Mouse (Mus musculus) kidney, embryonic 15.5 days (tissue): ENCODE results near the gene Tfcp2. TPM values are rescaled to one million over a fixed set of nuclear protein-coding genes. Genes with fewer than 3 reads are reported as not detected.
A peak's percentile ranks its signal among the peaks of the same experiment; 100 is the strongest.

Experiments
- ATAC-seq: fragments of 200-750 bp; cut with Nextera tagmentation; replicated peaks from 2 replicates; pipeline ENCODE4 v1.8.0; 2017; ENCODE audit warnings: moderate TSS enrichment; ENCODE audit not compliant: low FRiP score
- H3K27ac ChIP-seq: fragments of 300-500 bp; sonication (generic); 2 replicates; pipeline ENCODE4 v1.5.1; 2015; ENCODE audit warnings: mild to moderate bottlenecking, inconsistent platforms
- H3K27me3 ChIP-seq: fragments of 300-500 bp; sonication (generic); 2 replicates; pipeline ENCODE4 v1.6.1; 2015; ENCODE audit warnings: inconsistent platforms
- H3K36me3 ChIP-seq: fragments of 300-500 bp; sonication (generic); 2 replicates; pipeline ENCODE4 v1.6.1; 2015; ENCODE audit warnings: inconsistent platforms
- H3K4me1 ChIP-seq: fragments of 300-500 bp; sonication (generic); 2 replicates; pipeline ENCODE4 v1.6.1; 2015; ENCODE audit warnings: inconsistent platforms
- H3K4me2 ChIP-seq: fragments of 300-500 bp; sonication (generic); 2 replicates; pipeline ENCODE4 v1.6.1; 2015; ENCODE audit warnings: moderate library complexity, mild to moderate bottlenecking, inconsistent platforms
- H3K4me3 ChIP-seq: fragments of 300-500 bp; sonication (generic); replicated peaks from 2 replicates; pipeline ENCODE4 v1.5.1; 2015; ENCODE audit warnings: mild to moderate bottlenecking, inconsistent platforms
- H3K9ac ChIP-seq: fragments of 300-500 bp; sonication (generic); 2 replicates; pipeline ENCODE4 v1.6.1; 2015; ENCODE audit warnings: mild to moderate bottlenecking, inconsistent platforms
- H3K9me3 ChIP-seq: fragments of 300-500 bp; sonication (generic); replicated peaks from 2 replicates; pipeline ENCODE4 v1.6.1; 2016; ENCODE audit warnings: inconsistent platforms
- WGBS: fragments of 180-500 bp; shearing (Covaris S2); methylation state at CpG from one replicate; pipeline ENCODE4 v1.1.7; 2015; ENCODE audit warnings: mixed read lengths; 5-methylcytosine and 5-hydroxymethylcytosine counted together
- polyA plus RNA-seq: library from polyadenylated mRNA; unstranded; fragments of >200 nt; fragmentation: Nextera tagmentation; extraction: Ambion mirVana; gene quantifications from 2 replicates; pipeline ENCODE4 v1.2.1, GENCODE M21; 2015

Tfcp2 gene
- 38.1 and 38.2 TPM in 2 replicates for polyA plus RNA-seq

GRCm38 (mm10) chr15:100551326-100552307, at the start of gene Tfcp2:
Tfcp2 (minus strand) TSS chr15:100552008.
- peaks cover 12% of the 10 kb centered on the region for H3K4me1 ChIP-seq
- peaks cover 28% of the 10 kb centered on the region for H3K36me3 ChIP-seq
- no peaks in the 10 kb centered on the region for H3K9me3 ChIP-seq
- H3K4me2 ChIP-seq: peak within 1 kb of the TSS; percentile 88
- H3K9ac ChIP-seq: peak within 1 kb of the TSS; percentile 84
- no peaks in the 10 kb centered on the region for H3K27me3 ChIP-seq
- peak within 1 kb of the TSS; percentile 98 for H3K27ac ChIP-seq
- under 1% methylated on average over 84 of the region's 84 CpGs for WGBS
- H3K4me3 ChIP-seq: peak within 1 kb of the TSS; percentile 71
- peak; percentile 99 for ATAC-seq

- Histone ChIP-seq H3K9ac (peak overlapping the region; percentile 70; the same call in 1 of the 2 replicates), H3K27ac (peak overlapping the region; percentile 23; the same call in 1 of the 2 replicates), H3K4me2 (peak overlapping the region; percentile 98), H3K27me3 (peaks cover 21% of the 10 kb centered on the region), H3K9me3 (no peaks in the 10 kb centered on the region), H3K36me3 (no peaks in the 10 kb centered on the region), H3K4me3 (peak overlapping the region; percentile 69), H3K4me1 (peaks cover 50% of the 10 kb centered on the region)
- WGBS: 22% methylated on average over 21 of the region's 21 CpGs
- ATAC-seq: no peak
These were observed 49.0 kb upstream of the Tfcp2 start for GRCm38 (mm10) chr15:100600696-100601272.

GRCm38 (mm10) chr15:100600047-100600695, 48.4 kb upstream of the Tfcp2 start:
- Histone ChIP-seq H3K36me3 (no peaks in the 10 kb centered on the region), H3K4me1 (peaks cover 47% of the 10 kb centered on the region), H3K9ac (peak overlapping the region; percentile 70), H3K27me3 (peaks cover 18% of the 10 kb centered on the region), H3K27ac (peak overlapping the region; percentile 80), H3K4me3 (peak overlapping the region; percentile 69), H3K4me2 (peak overlapping the region; percentile 98), H3K9me3 (no peaks in the 10 kb centered on the region)
- ATAC-seq: peak; percentile 65
- 2% methylated on average over 34 of the region's 35 CpGs for WGBS

- Histone ChIP-seq H3K9me3 (no peaks in the 10 kb centered on the region), H3K27me3 (peaks cover 18% of the 10 kb centered on the region), H3K4me1 (peaks cover 41% of the 10 kb centered on the region), H3K4me3 (peak within 1 kb of the TSS; percentile 69), H3K27ac (peak within 1 kb of the TSS; percentile 80), H3K4me2 (peak within 1 kb of the TSS; percentile 98), H3K36me3 (no peaks in the 10 kb centered on the region), H3K9ac (peak within 1 kb of the TSS; percentile 70)
- peak; percentile 80 for ATAC-seq
- WGBS: under 1% methylated on average over 75 of the region's 76 CpGs
These were observed 47.7 kb upstream of the Tfcp2 start, which contains the start of gene Pou6f1 for GRCm38 (mm10) chr15:100599276-100600046. Pou6f1 (minus strand) TSS chr15:100599984.

DNA sequence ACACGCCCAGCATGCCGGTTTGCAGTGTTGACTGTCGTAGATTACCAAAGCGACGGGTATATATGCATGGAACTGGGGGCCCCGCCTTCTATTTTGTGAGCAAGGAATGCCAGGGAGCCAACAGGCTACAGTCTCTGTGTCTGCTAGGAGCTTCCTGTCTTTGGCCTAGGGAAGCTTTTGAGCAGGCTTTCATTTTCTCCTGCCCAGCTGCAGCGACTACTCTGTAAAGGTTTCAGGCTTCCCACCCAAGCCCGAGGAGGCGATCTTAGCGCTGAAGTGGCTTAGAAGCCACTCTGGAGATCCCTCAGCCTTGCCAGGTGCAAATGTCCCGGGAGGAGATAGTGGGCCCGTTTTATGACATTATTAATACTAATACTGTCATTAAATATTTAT, 47.1 kb upstream of the Tfcp2 start:
- Histone ChIP-seq H3K27me3 (peaks cover 18% of the 10 kb centered on the region), H3K4me2 (peak overlapping the region; percentile 98), H3K36me3 (no peaks in the 10 kb centered on the region), H3K9ac (peak overlapping the region; percentile 70), H3K4me3 (peak overlapping the region; percentile 69), H3K27ac (peak overlapping the region; percentile 80), H3K4me1 (peaks cover 37% of the 10 kb centered on the region), H3K9me3 (no peaks in the 10 kb centered on the region)
- under 1% methylated on average over 12 of the region's 12 CpGs for WGBS
- ATAC-seq: no peak

DNA sequence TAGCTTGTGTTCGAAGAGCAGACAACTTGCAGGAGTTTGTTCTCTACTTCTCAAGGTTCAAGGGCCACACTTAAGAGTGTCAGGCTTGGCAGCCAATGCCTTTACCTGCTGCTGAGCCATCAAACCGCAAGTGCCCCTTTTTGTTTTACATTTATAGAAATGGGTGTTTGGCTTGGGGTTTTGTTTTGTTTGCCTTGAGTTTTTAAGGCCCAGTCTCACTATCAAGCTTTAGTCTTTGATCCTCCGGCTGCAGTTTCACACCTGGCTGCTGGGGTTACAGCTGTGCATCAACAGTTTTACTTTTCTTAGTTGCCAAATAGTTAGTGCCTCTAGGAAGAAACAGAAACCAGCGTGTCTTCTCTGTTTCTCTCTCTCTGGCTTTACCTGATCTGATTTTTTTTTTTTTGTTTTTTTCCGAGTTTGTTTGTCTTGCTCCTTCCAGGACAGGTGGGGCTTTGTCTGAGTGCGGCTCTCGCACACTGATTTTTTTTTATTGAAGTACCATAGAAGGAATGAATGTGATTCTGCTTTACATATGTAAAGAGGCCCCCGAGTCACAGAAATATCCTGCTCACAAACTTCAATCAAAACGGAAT, 46.6 kb upstream of the Tfcp2 start:
- Histone ChIP-seq H3K27ac (peak overlapping the region; percentile 80; the same call in 1 of the 2 replicates), H3K4me2 (peak overlapping the region; percentile 98), H3K4me3 (peak overlapping the region; percentile 69), H3K27me3 (peaks cover 13% of the 10 kb centered on the region), H3K9ac (peak overlapping the region; percentile 70), H3K4me1 (peaks cover 33% of the 10 kb centered on the region), H3K9me3 (no peaks in the 10 kb centered on the region), H3K36me3 (no peaks in the 10 kb centered on the region)
- 22% methylated on average over 9 of the region's 9 CpGs for WGBS
- ATAC-seq: no peak

DNA sequence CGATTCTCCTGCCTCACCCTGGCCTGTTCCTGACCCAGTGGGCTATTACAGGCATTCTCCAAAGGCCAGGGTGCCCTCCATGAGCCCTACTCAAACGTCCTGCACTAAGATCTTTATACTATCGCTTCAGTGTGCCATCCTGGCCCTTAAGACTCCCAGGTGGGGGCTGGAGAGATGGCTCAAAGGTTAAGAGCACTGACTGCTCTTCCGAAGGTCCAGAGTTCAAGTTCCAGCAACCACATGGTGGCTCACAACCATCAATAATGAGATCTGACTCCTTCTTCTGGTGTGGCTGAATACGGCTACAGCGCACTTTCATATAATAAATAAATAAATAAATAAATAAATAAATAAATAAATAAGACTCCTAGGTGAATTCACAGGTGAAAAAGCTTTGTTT, 41.0 kb upstream of the Tfcp2 start:
- 80% methylated on average over 6 of the region's 6 CpGs for WGBS
- H3K4me1 ChIP-seq: no peaks in the 10 kb centered on the region
- no peak overlapping the region for H3K27ac ChIP-seq
- H3K4me3 ChIP-seq: no peak overlapping the region
- no peaks in the 10 kb centered on the region for H3K9me3 ChIP-seq
- 0 out of 2 replicates have a peak, but pooled peaks cover 9% of the 10 kb centered on the region for H3K36me3 ChIP-seq
- H3K4me2 ChIP-seq: no peak overlapping the region
- no peak overlapping the region for H3K9ac ChIP-seq
- H3K27me3 ChIP-seq: no peaks in the 10 kb centered on the region
- no peak for ATAC-seq

- Histone ChIP-seq H3K4me2 (no peak overlapping the region), H3K9ac (no peak overlapping the region), H3K27me3 (no peaks in the 10 kb centered on the region), H3K27ac (no peak overlapping the region), H3K9me3 (no peaks in the 10 kb centered on the region), H3K36me3 (peaks cover 24% of the 10 kb centered on the region; the same call in 1 of the 2 replicates), H3K4me3 (no peak overlapping the region), H3K4me1 (no peaks in the 10 kb centered on the region)
- 70% methylated on average over 8 of the region's 8 CpGs for WGBS
- ATAC-seq: no peak
These were observed 38.6 kb upstream of the Tfcp2 start for GRCm38 (mm10) chr15:100590436-100590835.

GRCm38 (mm10) chr15:100588297-100588696, 36.5 kb upstream of the Tfcp2 start:
- 0 out of 2 replicates have a peak overlapping the region, but pooled peaks have one; percentile 10 for H3K27ac ChIP-seq
- H3K4me1 ChIP-seq: no peaks in the 10 kb centered on the region
- H3K4me2 ChIP-seq: no peak overlapping the region
- H3K4me3 ChIP-seq: no peak overlapping the region
- WGBS: 84% methylated on average over 6 of the region's 6 CpGs
- no peak for ATAC-seq
- no peaks in the 10 kb centered on the region for H3K27me3 ChIP-seq
- H3K9ac ChIP-seq: no peak overlapping the region
- no peaks in the 10 kb centered on the region for H3K9me3 ChIP-seq
- H3K36me3 ChIP-seq: peaks cover 26% of the 10 kb centered on the region; the same call in 1 of the 2 replicates

DNA sequence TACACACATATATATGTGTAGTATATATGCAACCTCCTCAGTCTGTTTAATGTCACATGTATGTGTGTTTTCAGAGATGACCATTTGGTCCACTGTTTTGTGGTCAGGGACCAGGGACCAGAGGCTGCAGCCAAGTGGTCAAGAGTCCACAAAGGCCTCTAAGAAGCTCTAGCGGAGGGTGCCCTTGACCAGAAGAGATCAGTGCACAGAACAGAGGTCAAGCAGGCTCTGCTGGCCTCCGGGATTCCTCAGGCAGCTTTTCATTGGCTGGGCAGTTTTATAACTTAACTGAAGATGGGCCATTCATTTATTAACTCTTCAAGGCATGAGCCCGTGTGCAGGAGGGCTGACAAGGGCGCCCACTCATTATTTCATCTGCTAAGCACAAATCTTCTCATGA, 35.4 kb upstream of the Tfcp2 start:
- H3K27ac ChIP-seq: no peak overlapping the region
- WGBS: 62% methylated on average over 4 of the region's 4 CpGs
- no peaks in the 10 kb centered on the region for H3K27me3 ChIP-seq
- no peak for ATAC-seq
- H3K36me3 ChIP-seq: peaks cover 26% of the 10 kb centered on the region; the same call in 1 of the 2 replicates
- H3K4me2 ChIP-seq: no peak overlapping the region
- no peak overlapping the region for H3K9ac ChIP-seq
- no peaks in the 10 kb centered on the region for H3K9me3 ChIP-seq
- no peak overlapping the region for H3K4me3 ChIP-seq
- H3K4me1 ChIP-seq: no peaks in the 10 kb centered on the region

GRCm38 (mm10) chr15:100585931-100586330, 34.1 kb upstream of the Tfcp2 start:
- Histone ChIP-seq H3K36me3 (peaks cover 26% of the 10 kb centered on the region; the same call in 1 of the 2 replicates), H3K27ac (no peak overlapping the region), H3K4me3 (no peak overlapping the region), H3K4me2 (no peak overlapping the region), H3K4me1 (no peaks in the 10 kb centered on the region), H3K9ac (no peak overlapping the region), H3K27me3 (no peaks in the 10 kb centered on the region), H3K9me3 (no peaks in the 10 kb centered on the region)
- no peak for ATAC-seq
- 89% methylated on average over 16 of the region's 16 CpGs for WGBS
